Mouse (Mus musculus) liver, embryonic 15.5 days (tissue): ENCODE results near the gene Atp5j. TPM values are rescaled to one million over a fixed set of nuclear protein-coding genes. Genes with fewer than 3 reads are reported as not detected.

Experiments used
- ATAC-seq: fragments of 200-750 bp; cut with Nextera tagmentation; 2 replicates; pipeline ENCODE4 v1.8.0; 2017; ENCODE audit warnings: moderate number of reproducible peaks, mild to moderate bottlenecking, moderate library complexity; ENCODE audit not compliant: insufficient read depth
- H3K27ac ChIP-seq: fragments of 300-500 bp; sonication (generic); replicated peaks from 2 replicates; pipeline ENCODE4 v1.5.1; 2015; ENCODE audit warnings: mild to moderate bottlenecking, inconsistent platforms
- H3K27me3 ChIP-seq: fragments of 300-500 bp; sonication (generic); 2 replicates; pipeline ENCODE4 v1.6.1; 2015; ENCODE audit warnings: mild to moderate bottlenecking, inconsistent platforms
- H3K36me3 ChIP-seq: fragments of 300-500 bp; sonication (generic); replicated peaks from 2 replicates; pipeline ENCODE4 v1.6.1; 2015; ENCODE audit warnings: moderate library complexity, mild to moderate bottlenecking, inconsistent platforms
- H3K4me1 ChIP-seq: fragments of 300-500 bp; sonication (generic); replicated peaks from 2 replicates; pipeline ENCODE4 v1.6.1; 2015; ENCODE audit warnings: inconsistent platforms
- H3K4me2 ChIP-seq: fragments of 300-500 bp; sonication (generic); 2 replicates; pipeline ENCODE4 v1.6.1; 2015; ENCODE audit warnings: moderate library complexity, mild to moderate bottlenecking, inconsistent platforms
- H3K4me3 ChIP-seq: fragments of 300-500 bp; sonication (generic); replicated peaks from 2 replicates; pipeline ENCODE4 v1.5.1; 2015; ENCODE audit warnings: mild to moderate bottlenecking, inconsistent platforms
- H3K9ac ChIP-seq: fragments of 300-500 bp; sonication (generic); 2 replicates; pipeline ENCODE4 v1.6.1; 2015; ENCODE audit warnings: moderate library complexity, mild to moderate bottlenecking, inconsistent platforms
- H3K9me3 ChIP-seq: fragments of 300-500 bp; sonication (generic); replicated peaks from 2 replicates; pipeline ENCODE4 v1.6.1; 2016; ENCODE audit warnings: inconsistent platforms
- WGBS: fragments of 180-500 bp; shearing (Covaris S2); methylation state at CpG from one replicate; pipeline ENCODE4 v1.1.7; 2015; ENCODE audit warnings: mixed read lengths; ENCODE audit not compliant: insufficient replicate concordance; 5-methylcytosine and 5-hydroxymethylcytosine counted together
- polyA plus RNA-seq: library from polyadenylated mRNA; unstranded; fragments of >200 nt; fragmentation: Nextera tagmentation; extraction: Ambion mirVana; gene quantifications from 2 replicates; pipeline ENCODE4 v1.2.1, GENCODE M21; 2015

The Atp5j gene
- polyA plus RNA-seq, 1 experiment from 2014 or later, result 514 TPM

GRCm38 (mm10) chr16:84806175-84806574 lies 29.2 kb downstream of the Atp5j start:
- Histone ChIP-seq H3K4me2 (no peak overlapping the region), H3K36me3 (no peaks in the 10 kb centered on the region), H3K9me3 (no peaks in the 10 kb centered on the region), H3K27ac (no peak overlapping the region), H3K4me3 (no peak overlapping the region), H3K9ac (no peak overlapping the region), H3K4me1 (0 out of 2 replicates have a peak, but pooled peaks cover 8% of the 10 kb centered on the region), H3K27me3 (no peaks in the 10 kb centered on the region)
- 74% methylated on average over 3 of the region's 3 CpGs for WGBS
- ATAC-seq, result peak; percentile 34; the same call in 1 of the 2 replicates

GRCm38 (mm10) chr16:84804866-84805265 lies 30.6 kb downstream of the Atp5j start:
- H3K9me3 ChIP-seq, result no peaks in the 10 kb centered on the region
- H3K4me2 ChIP-seq, result no peak overlapping the region
- ATAC-seq, result no peak
- H3K4me3 ChIP-seq, result no peak overlapping the region
- no peak overlapping the region for H3K9ac ChIP-seq
- 58% methylated on average over 5 of the region's 5 CpGs for WGBS
- 0 out of 2 replicates have a peak, but pooled peaks cover 8% of the 10 kb centered on the region for H3K4me1 ChIP-seq
- no peaks in the 10 kb centered on the region for H3K27me3 ChIP-seq
- no peak overlapping the region for H3K27ac ChIP-seq
- H3K36me3 ChIP-seq, result no peaks in the 10 kb centered on the region

GRCm38 (mm10) chr16:84802217-84802616 lies 33.2 kb downstream of the Atp5j start:
- Histone ChIP-seq H3K27me3 (no peaks in the 10 kb centered on the region), H3K4me1 (0 out of 2 replicates have a peak, but pooled peaks cover 8% of the 10 kb centered on the region), H3K4me3 (no peak overlapping the region), H3K36me3 (no peaks in the 10 kb centered on the region), H3K4me2 (no peak overlapping the region), H3K9ac (no peak overlapping the region), H3K9me3 (no peaks in the 10 kb centered on the region), H3K27ac (no peak overlapping the region)
- 30% methylated on average over 6 of the region's 6 CpGs for whole genome bisulfite sequencing
- ATAC-seq, result no peak

- Histone ChIP-seq H3K4me3 (no peak overlapping the region), H3K9ac (no peak overlapping the region), H3K27ac (no peak overlapping the region), H3K4me2 (no peak overlapping the region), H3K4me1 (0 out of 2 replicates have a peak, but pooled peaks cover 8% of the 10 kb centered on the region), H3K36me3 (no peaks in the 10 kb centered on the region), H3K9me3 (no peaks in the 10 kb centered on the region), H3K27me3 (no peaks in the 10 kb centered on the region)
- WGBS, result 61% methylated on average over 2 of the region's 2 CpGs
- ATAC-seq, result no peak
Observed at GRCm38 (mm10) chr16:84800038-84800437, 35.4 kb downstream of the Atp5j start.

GRCm38 (mm10) chr16:84796678-84797077 lies 38.7 kb downstream of the Atp5j start:
- no peak overlapping the region for H3K4me2 ChIP-seq
- H3K27me3 ChIP-seq, result no peaks in the 10 kb centered on the region
- no peaks in the 10 kb centered on the region for H3K36me3 ChIP-seq
- ATAC-seq, result no peak
- H3K27ac ChIP-seq, result no peak overlapping the region
- H3K9me3 ChIP-seq, result no peaks in the 10 kb centered on the region
- H3K4me3 ChIP-seq, result no peak overlapping the region
- no peaks in the 10 kb centered on the region for H3K4me1 ChIP-seq
- WGBS, result 63% methylated on average over 9 of the region's 9 CpGs
- H3K9ac ChIP-seq, result no peak overlapping the region

- no peak overlapping the region for H3K27ac ChIP-seq
- no peak overlapping the region for H3K4me2 ChIP-seq
- no peaks in the 10 kb centered on the region for H3K4me1 ChIP-seq
- no peaks in the 10 kb centered on the region for H3K9me3 ChIP-seq
- 57% methylated on average over 3 of the region's 3 CpGs for WGBS
- H3K36me3 ChIP-seq, result no peaks in the 10 kb centered on the region
- no peak for ATAC-seq
- no peaks in the 10 kb centered on the region for H3K27me3 ChIP-seq
- H3K4me3 ChIP-seq, result no peak overlapping the region
- H3K9ac ChIP-seq, result no peak overlapping the region
Observed at GRCm38 (mm10) chr16:84795337-84795736, 40.1 kb downstream of the Atp5j start.

GRCm38 (mm10) chr16:84793401-84793800 lies 42.0 kb downstream of the Atp5j start:
- no peak overlapping the region for H3K4me2 ChIP-seq
- H3K9me3 ChIP-seq, result no peaks in the 10 kb centered on the region
- no peak overlapping the region for H3K4me3 ChIP-seq
- H3K27ac ChIP-seq, result no peak overlapping the region
- no peaks in the 10 kb centered on the region for H3K36me3 ChIP-seq
- H3K27me3 ChIP-seq, result no peaks in the 10 kb centered on the region
- H3K9ac ChIP-seq, result no peak overlapping the region
- no peak for ATAC-seq
- 76% methylated on average over 14 of the region's 14 CpGs for WGBS
- H3K4me1 ChIP-seq, result no peaks in the 10 kb centered on the region

- no peaks in the 10 kb centered on the region for H3K27me3 ChIP-seq
- H3K9me3 ChIP-seq, result no peaks in the 10 kb centered on the region
- H3K4me3 ChIP-seq, result no peak overlapping the region
- no peak overlapping the region for H3K9ac ChIP-seq
- no peak overlapping the region for H3K4me2 ChIP-seq
- ATAC-seq, result no peak
- 62% methylated on average over 2 of the region's 2 CpGs for WGBS
- H3K36me3 ChIP-seq, result no peaks in the 10 kb centered on the region
- no peak overlapping the region for H3K27ac ChIP-seq
- no peaks in the 10 kb centered on the region for H3K4me1 ChIP-seq
Observed at GRCm38 (mm10) chr16:84790595-84791165, 44.7 kb downstream of the Atp5j start.

- Histone ChIP-seq H3K9ac (no peak overlapping the region), H3K27ac (no peak overlapping the region), H3K4me1 (no peaks in the 10 kb centered on the region), H3K9me3 (no peaks in the 10 kb centered on the region), H3K27me3 (no peaks in the 10 kb centered on the region), H3K36me3 (no peaks in the 10 kb centered on the region), H3K4me3 (no peak overlapping the region), H3K4me2 (no peak overlapping the region)
- ATAC-seq, result no peak
- WGBS, result 45% methylated on average over 7 of the region's 7 CpGs
Observed at GRCm38 (mm10) chr16:84784966-84785365, 50.5 kb downstream of the Atp5j start.

- Histone ChIP-seq H3K27me3 (no peaks in the 10 kb centered on the region), H3K9ac (no peak overlapping the region), H3K4me2 (no peak overlapping the region), H3K36me3 (no peaks in the 10 kb centered on the region), H3K27ac (no peak overlapping the region), H3K9me3 (no peaks in the 10 kb centered on the region), H3K4me1 (no peaks in the 10 kb centered on the region), H3K4me3 (no peak overlapping the region)
- ATAC-seq, result no peak
- WGBS, result 10% methylated on average over 2 of the region's 2 CpGs
Observed at GRCm38 (mm10) chr16:84783279-84783678, 52.1 kb downstream of the Atp5j start.

- H3K4me3 ChIP-seq, result no peak overlapping the region
- no peak for ATAC-seq
- WGBS, result 59% methylated on average over 5 of the region's 5 CpGs
Observed at GRCm38 (mm10) chr16:84779718-84780117, 55.7 kb downstream of the Atp5j start.

More at GRCm38 (mm10) chr16:84779718-84780117, 55.7 kb downstream of the Atp5j start:
- Histone ChIP-seq H3K4me1 (no peaks in the 10 kb centered on the region), H3K9ac (no peak overlapping the region), H3K27ac (no peak overlapping the region), H3K27me3 (peaks cover 20% of the 10 kb centered on the region), H3K4me2 (no peak overlapping the region), H3K9me3 (no peaks in the 10 kb centered on the region), H3K36me3 (no peaks in the 10 kb centered on the region)
